Mouse (Mus musculus) retina, embryonic 14.5 days (tissue): ENCODE measurements around the gene Nit1.

Experiments used
- DNase-seq: peaks from one replicate; pipeline ENCODE4 v3.0.0-alpha.2; 2015; ENCODE audit warnings: low spot score

Gene Nit1

GRCm38 (mm10) chr1:171345225-171346094 lies at the start of gene Nit1, which contains the start of gene Pfdn2:
Gene Nit1, minus strand, starts transcription at chr1:171345646.
Gene Pfdn2, plus strand, starts transcription at chr1:171345670.
- DNase-seq: peak; percentile 92

- no peak for DNase-seq
Measured at GRCm38 (mm10) chr1:171390101-171390500, 44.7 kb upstream of the Nit1 start.

DNA sequence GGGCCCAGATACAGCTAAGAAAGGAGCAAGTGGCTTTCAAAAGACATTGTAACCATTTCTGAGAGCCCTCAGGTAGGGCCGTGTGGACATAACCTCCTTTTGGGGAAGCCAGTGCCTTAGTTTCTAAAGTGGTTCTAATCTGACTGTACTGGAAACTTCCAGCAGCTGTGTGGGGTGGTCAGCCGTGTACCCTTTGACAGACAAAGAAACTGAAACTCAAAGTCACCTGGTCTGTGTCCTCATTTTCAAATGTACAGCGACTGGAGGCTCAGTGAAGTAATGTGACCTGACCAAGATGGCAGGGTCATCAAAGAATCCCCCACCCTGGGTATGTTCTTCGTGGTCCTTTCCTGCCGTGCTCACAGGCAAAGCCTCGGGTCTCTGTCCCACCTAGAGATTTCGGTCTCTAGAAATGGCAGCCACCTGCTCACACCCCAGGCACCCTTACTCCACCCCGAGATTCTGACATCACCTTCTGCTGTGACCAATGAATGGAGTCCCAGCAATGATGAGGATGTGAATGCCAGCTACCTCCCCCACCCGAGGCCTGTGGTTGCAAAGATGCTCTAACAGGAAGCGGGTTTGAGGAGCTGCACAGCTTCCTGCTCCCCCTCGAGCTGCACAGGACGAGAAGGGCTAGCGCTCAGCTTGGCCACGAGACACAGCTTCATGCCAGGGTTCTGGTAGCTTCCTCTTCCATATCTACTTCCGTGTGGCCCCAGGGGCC lies 43.1 kb upstream of the Nit1 start, which contains the start of gene Arhgap30:
Arhgap30 (plus strand) TSS at position 579 of the 727 bp plus-strand sequence.
- DNase-seq: no peak

GRCm38 (mm10) chr1:171387099-171387498 lies 41.7 kb upstream of the Nit1 start:
- DNase-seq: peak; percentile 69

- peak; percentile 26 for DNase-seq
Measured at GRCm38 (mm10) chr1:171385171-171385570, 39.7 kb upstream of the Nit1 start.

- no peak for DNase-seq
Measured at GRCm38 (mm10) chr1:171384361-171384760, 38.9 kb upstream of the Nit1 start.

DNA sequence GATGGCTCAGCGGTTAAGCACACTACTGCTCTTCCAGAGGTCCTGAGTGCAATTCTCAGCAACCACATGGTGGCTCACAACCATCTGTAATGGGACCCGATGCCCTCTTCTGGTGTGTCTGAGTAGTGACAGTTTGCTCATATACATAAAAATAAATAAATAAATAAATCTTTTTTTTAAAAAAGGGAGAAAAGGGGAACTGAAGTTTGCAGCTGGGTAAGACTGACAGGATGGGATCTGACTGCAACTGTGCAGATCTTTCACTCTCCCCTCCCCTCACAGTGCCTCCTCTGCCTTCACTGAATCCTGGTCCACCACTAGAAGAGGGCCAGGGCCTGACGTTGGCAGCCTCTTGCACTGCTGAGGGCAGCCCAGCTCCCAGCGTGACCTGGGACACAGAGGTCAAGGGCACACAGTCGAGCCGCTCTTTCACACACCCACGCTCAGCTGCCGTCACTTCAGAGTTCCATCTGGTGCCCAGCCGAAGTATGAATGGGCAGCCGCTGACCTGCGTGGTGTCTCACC lies 36.7 kb upstream of the Nit1 start:
- no peak for DNase-seq

DNA sequence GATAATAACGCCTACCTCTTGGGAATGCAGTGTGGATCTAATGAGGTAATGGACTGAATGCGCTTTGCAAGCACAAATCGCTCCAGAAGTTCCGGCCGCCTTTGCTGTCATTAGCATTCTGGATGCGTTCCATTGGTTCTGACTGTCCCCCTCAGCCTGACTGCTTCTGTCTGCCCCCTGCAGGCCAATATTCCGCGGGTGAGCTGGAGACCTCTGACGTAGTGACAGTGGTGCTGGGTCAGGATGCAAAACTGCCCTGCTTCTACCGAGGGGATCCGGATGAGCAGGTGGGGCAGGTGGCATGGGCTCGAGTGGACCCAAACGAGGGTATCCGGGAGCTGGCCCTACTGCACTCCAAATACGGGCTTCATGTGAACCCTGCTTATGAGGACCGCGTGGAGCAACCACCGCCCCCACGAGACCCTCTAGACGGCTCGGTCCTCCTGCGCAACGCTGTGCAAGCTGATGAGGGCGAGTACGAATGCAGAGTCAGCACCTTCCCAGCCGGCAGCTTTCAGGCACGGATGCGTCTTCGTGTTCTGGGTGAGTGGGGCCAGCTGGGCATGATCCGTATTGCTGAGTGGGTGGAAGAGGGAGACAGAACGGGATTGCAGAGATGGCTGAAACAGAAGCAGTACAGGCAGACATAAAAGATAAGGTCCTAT lies 34.6 kb upstream of the Nit1 start:
- DNase-seq: peak; percentile 83

DNA sequence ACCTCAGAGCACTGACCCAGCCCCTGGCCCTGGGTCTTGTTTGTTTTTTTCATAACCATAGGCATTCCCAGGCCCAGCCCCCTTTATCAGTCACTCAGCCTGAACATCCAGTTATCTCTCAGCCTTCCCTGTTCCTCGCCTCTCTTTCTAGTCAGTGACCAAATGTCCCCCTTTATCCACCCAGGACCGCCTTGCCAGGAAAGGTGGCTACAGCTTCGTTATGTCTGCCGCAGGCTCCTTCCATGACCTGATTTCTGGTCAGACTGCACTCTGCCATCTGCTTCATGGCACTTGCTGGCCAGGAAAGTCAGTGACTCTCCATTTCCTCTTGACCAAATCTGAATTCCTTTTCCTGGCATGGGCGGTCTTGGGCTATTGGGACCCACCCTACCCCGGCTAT lies 32.9 kb upstream of the Nit1 start:
- no peak for DNase-seq

- DNase-seq: no peak
Measured at GRCm38 (mm10) chr1:171375646-171376097, 30.2 kb upstream of the Nit1 start.

DNA sequence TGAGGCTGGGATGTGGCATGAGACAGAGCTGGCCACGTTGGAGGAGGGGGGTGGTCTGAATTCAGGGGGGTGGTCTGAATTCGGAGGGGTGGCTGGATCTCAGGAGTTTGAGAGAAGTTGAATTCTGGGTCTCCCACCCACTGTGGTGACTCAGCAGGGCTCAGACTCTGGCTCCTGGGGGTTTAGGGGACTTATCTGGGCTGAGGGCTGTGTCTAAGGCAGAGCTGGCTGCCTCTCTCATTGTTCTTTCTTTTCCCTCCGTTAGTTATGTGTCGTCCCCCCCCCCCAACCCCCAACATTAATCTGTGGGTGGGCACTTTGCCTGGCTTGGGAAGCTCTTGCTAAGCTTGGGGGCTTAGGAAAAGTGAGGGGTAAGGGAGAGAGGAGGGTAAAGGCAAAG lies 28.5 kb upstream of the Nit1 start:
- no peak for DNase-seq

GRCm38 (mm10) chr1:171372880-171373279 lies 27.4 kb upstream of the Nit1 start:
- no peak for DNase-seq

DNA sequence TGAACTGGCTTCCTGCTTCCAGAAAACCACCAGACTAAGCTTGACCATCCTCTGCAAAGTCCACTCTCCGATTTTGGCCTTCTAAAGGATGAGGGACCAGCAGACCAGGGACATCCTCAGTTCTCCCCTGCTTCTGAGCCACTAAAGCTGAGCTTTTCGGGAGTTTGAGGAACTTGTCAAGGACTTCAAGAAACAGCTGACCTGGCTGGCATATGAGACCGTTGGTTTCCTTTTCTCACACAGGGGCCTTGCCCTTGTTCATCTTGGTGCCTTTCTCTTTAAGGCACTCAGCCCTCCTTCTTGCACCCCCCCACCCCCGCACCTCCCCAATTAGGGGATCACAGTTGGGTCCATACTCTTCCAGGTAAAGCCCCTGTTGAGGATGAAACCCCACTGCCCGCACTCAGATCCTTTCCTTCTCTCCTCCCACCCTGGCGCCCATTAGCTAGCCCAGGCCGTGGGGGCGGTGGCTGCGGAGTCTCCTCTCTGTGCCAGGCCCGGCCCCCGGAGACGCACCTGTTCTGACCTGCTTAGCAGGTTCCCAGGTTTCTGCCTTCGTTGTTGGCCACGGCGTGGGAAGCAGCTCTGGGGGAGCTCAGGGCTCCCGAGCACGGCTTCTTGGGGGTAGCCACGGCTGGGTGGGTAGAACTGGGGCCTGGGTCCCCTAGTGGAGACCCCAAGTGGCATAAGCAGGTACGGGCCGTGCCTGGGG lies 24.6 kb upstream of the Nit1 start, which contains the start of gene Nectin4:
Nectin4 (plus strand) TSS at position 255 of the 712 bp plus-strand sequence.
- DNase-seq: no peak

GRCm38 (mm10) chr1:171365934-171366333 lies 20.5 kb upstream of the Nit1 start:
- DNase-seq: no peak

GRCm38 (mm10) chr1:171361106-171362103 lies 16.0 kb upstream of the Nit1 start:
- DNase-seq: peak; percentile 90

DNA sequence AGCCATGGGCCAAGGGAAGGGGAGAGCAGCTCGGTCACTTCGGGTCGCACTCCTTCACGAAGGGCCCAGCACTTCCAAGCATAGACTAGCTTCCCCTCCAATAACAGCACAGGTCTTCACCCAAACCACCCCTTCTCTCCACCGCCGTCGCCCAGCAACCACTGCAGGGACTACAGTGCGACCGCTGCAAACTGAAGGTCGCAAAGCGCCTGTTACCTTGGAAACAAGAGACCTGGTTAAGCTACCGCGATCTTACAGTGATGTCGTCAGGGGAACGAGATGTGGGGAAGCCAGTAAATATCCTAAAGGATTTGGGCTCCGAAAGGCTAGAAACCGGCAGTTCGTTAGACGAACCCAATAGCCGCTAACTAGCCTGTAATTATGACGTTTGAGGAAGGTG lies 15.2 kb upstream of the Nit1 start, which contains the start of gene Klhdc9:
Klhdc9 (minus strand) TSS at position 143 of the 400 bp plus-strand sequence.
- DNase-seq: peak; percentile 88

DNA sequence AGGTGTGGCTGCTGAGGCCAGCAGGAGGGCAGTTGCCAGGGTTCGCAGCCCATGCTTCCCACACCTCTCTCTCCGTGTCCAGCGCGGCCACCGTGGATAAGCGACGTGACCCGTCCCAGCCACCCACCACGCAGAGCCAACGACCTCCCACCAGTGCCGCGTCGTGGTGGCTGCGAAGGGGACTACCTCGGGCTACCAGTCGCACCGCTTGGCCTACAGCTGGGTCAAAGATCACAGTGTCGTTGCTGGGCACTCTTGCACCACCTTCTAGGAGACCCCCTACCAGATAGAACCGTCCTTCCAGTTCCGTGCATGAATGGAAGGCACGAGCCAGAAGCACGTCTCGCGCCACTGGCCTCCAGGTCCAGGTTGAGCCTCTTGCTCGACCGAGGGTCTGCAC lies 14.8 kb upstream of the Nit1 start:
- no peak for DNase-seq

GRCm38 (mm10) chr1:171358421-171358820 lies 13.0 kb upstream of the Nit1 start:
- peak; percentile 64 for DNase-seq

DNA sequence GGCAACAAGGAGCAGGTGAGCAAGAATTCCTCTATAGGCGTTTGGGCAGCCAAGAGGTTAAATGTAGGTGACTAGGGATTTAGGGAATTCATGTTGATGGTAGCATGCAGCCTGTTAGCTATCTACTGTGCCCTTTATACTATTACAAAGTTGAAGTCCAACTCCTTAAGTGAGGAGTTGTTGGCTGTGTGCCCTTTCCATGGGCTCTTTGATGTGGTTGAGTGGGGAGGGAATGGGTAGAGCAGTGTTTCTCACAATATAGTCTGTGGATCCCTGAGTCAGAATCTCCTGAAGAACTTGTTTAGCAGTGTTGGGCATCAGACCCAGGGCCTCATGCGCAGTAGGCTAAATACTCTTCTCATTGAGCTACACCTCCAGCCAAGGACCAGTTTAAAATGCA lies 11.4 kb upstream of the Nit1 start:
- DNase-seq: no peak

- DNase-seq: no peak
Measured at GRCm38 (mm10) chr1:171355812-171356340, 10.4 kb upstream of the Nit1 start.
